Mouse (Mus musculus) midbrain, embryonic 11.5 days (tissue): ENCODE results near the gene Mfap1a. TPM values are rescaled to one million over a fixed set of nuclear protein-coding genes. Genes with fewer than 3 reads are reported as not detected.

ENCODE experiments used
- ATAC-seq: fragments of 200-750 bp; cut with Nextera tagmentation; 2 replicates; pipeline ENCODE4 v1.8.0; 2017; ENCODE audit warnings: moderate TSS enrichment, moderate library complexity; ENCODE audit not compliant: low FRiP score
- DNase-seq: peaks from one replicate; pipeline ENCODE4 v3.0.0; 2015; ENCODE audit warnings: low spot score; ENCODE audit errors: missing footprints
- H3K27ac ChIP-seq: fragments of 300-500 bp; sonication (generic); 2 replicates; pipeline ENCODE4 v1.5.1; 2014; ENCODE audit warnings: low read depth, low read length
- H3K27me3 ChIP-seq: fragments of 300-500 bp; sonication (generic); 2 replicates; pipeline ENCODE4 v1.6.1; 2014; ENCODE audit warnings: mild to moderate bottlenecking, low read length, moderate library complexity, mixed read lengths; ENCODE audit not compliant: control insufficient read depth, insufficient read depth
- H3K36me3 ChIP-seq: fragments of 300-500 bp; sonication (generic); 2 replicates; pipeline ENCODE4 v1.6.1; 2014; ENCODE audit warnings: mild to moderate bottlenecking, low read length, moderate library complexity, mixed read lengths; ENCODE audit not compliant: control insufficient read depth, insufficient read depth
- H3K4me1 ChIP-seq: fragments of 300-500 bp; sonication (generic); 2 replicates; pipeline ENCODE4 v1.6.1; 2014; ENCODE audit warnings: low read length; ENCODE audit not compliant: control insufficient read depth, insufficient read depth
- H3K4me2 ChIP-seq: fragments of 300-500 bp; sonication (generic); 2 replicates; pipeline ENCODE4 v1.6.1; 2014; ENCODE audit warnings: mild to moderate bottlenecking, moderate library complexity
- H3K4me3 ChIP-seq: fragments of 300-500 bp; sonication (generic); 2 replicates; pipeline ENCODE4 v1.5.1; 2014; ENCODE audit warnings: low read depth, low read length
- H3K9ac ChIP-seq: fragments of 300-500 bp; sonication (generic); 2 replicates; pipeline ENCODE4 v1.6.1; 2014; ENCODE audit warnings: low read length
- H3K9me3 ChIP-seq: fragments of 300-500 bp; sonication (generic); 2 replicates; pipeline ENCODE4 v1.6.1; 2016; ENCODE audit warnings: low read length; ENCODE audit not compliant: control insufficient read depth
- WGBS: fragments of 180-500 bp; shearing (Covaris S2); extraction: QIAGEN DNeasy Blood & Tissue Kit; methylation state at CpG from one replicate; pipeline ENCODE4 v1.1.7; 2014; 5-methylcytosine and 5-hydroxymethylcytosine counted together
- polyA plus RNA-seq: library from polyadenylated mRNA; unstranded; fragments of >200 nt; fragmentation: Nextera tagmentation; extraction: Ambion mirVana; gene quantifications from 2 replicates; pipeline ENCODE4 v1.2.1, GENCODE M21; 2014

The Mfap1a gene
- polyA plus RNA-seq, 1 experiment from 2014 or later = 27.0 TPM

DNA sequence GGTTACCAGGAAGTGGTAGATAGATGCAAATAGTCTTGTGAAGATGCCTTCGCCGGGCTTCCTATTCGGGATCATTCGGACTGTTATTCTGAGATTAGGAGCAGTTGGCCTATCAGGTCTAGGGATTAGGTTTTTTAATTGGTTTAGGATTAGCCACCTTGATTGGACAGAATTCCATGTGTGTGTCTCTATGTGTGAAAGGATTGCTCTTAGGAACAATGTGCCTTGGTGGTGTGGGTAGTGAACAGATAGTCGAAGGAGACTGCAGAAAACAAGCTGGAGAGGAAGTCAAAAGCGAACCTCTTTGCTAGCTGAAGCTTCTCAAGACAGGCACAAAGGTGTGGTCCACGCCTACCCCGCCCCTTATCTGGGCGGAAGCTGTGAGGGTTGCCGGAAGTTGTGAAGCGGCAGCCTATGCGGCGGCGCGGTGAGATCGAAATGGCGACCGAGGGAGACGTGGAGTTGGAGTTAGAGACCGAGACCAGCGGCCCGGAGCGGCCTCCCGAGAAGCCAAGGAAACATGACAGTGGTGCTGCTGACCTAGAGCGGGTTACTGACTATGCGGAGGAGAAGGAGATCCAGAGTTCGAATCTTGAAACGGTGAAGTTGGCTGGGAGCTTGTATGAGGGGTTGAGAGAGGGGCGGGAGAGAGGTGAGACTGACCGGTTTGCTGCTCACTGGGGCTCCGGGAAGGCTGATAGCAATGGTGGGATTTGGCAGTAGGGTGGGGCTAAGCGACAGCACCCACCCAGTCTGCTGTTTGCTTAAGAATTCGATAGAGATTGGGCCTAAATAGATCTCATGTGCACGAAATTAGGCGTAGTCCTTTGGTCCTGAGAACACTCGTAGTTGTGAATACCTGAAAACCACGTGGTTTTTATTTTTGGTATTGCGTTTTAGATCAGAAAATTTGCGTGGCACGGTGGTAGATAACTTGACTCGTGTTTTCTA lies 49.5 kb downstream of the Mfap1a start, which contains the start of gene Serinc4:
Gene Serinc4 (minus strand): TSS at position 90 of the 951 bp plus-strand sequence.
- H3K4me3 ChIP-seq = peak within 1 kb of the TSS; percentile 79
- 0 out of 2 replicates have a peak, but pooled peaks cover 2% of the 10 kb centered on the region for H3K36me3 ChIP-seq
- 3% methylated on average over 41 of the region's 41 CpGs for WGBS
- peaks cover 12% of the 10 kb centered on the region; the same call in 1 of the 2 replicates for H3K4me1 ChIP-seq
- H3K27ac ChIP-seq = peak within 1 kb of the TSS; percentile 44; the same call in 1 of the 2 replicates
- H3K9ac ChIP-seq = peak within 1 kb of the TSS; percentile 86
- H3K27me3 ChIP-seq = no peaks in the 10 kb centered on the region
- peak within 1 kb of the TSS; percentile 65 for H3K4me2 ChIP-seq
- peak; percentile 91 for ATAC-seq
- no peaks in the 10 kb centered on the region for H3K9me3 ChIP-seq
- DNase-seq = peak; percentile 98

DNA sequence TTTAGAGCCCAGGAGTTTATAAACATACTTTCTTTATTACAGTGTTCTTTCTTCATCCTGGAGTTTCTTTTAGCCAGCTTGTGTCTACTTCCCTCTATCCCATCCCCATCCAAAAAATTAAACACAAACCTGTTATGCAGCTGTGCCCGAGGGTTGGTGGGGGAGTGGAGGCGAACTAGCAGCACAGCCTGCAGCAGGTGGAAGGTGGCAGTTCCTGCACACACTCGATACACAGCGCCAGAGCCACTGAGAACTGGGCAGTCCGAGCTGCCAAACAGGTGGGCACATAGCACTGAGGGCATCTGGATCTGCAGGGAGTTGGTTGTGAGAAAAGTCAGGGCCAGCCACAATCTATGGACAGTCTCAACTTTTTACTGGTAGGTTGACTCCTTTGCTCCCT lies 50.9 kb downstream of the Mfap1a start:
- WGBS = 77% methylated on average over 5 of the region's 5 CpGs
- Histone ChIP-seq H3K36me3 (0 out of 2 replicates have a peak, but pooled peaks cover 5% of the 10 kb centered on the region), H3K4me3 (no peak overlapping the region), H3K27me3 (no peaks in the 10 kb centered on the region), H3K9me3 (no peaks in the 10 kb centered on the region), H3K4me2 (no peak overlapping the region), H3K9ac (no peak overlapping the region), H3K4me1 (peaks cover 15% of the 10 kb centered on the region), H3K27ac (no peak overlapping the region)
- no peak for DNase-seq
- no peak for ATAC-seq

DNA sequence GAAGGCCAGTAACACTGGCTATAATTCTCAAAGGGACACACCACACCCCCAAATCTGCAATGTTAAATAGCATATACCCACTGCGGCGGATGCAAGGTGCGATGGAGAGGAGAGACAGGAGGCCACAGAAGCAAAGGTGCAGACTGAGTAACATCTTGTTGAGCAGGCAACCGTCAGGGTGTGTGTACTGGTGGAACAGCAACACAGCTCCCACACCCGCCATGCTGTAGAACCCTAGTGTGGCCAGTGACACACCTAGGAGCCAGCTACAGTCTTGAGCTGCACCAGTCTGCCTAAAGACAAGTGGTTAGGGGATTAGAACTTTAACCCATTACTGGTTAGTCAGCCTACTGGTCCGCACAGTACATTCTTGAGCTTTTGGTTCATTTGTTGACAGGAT lies 52.5 kb downstream of the Mfap1a start:
- DNase-seq = no peak
- Histone ChIP-seq H3K4me1 (peaks cover 20% of the 10 kb centered on the region), H3K27me3 (no peaks in the 10 kb centered on the region), H3K36me3 (0 out of 2 replicates have a peak, but pooled peaks cover 5% of the 10 kb centered on the region), H3K4me2 (no peak overlapping the region), H3K4me3 (no peak overlapping the region), H3K9ac (no peak overlapping the region), H3K9me3 (no peaks in the 10 kb centered on the region), H3K27ac (no peak overlapping the region)
- ATAC-seq = no peak
- WGBS = 90% methylated on average over 6 of the region's 6 CpGs

DNA sequence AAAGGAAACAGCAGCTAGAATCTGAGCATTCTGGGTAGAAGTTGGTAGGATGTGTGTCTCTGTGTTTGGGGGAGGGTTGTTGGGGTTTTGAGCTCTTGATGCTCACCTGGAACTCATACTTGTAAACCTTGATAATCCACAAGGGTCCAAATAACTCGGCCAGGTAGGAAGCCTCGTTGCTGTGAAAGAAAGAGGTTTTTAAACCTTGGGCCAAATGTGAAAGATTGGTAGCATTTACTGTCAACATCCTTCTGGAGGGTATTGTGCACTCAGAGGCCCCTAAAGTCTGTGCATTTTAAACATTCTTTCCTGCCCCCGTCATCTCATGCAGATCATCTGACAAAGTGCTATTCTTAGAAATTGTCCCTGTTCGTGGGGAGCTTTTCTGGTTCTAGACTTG lies 53.5 kb downstream of the Mfap1a start, which contains the start of gene Hypk:
Gene Hypk (plus strand): TSS at position 301 of the 400 bp plus-strand sequence.
- no peak within 1 kb of the TSS for H3K4me3 ChIP-seq
- peaks cover 21% of the 10 kb centered on the region for H3K4me1 ChIP-seq
- WGBS = 90% methylated on average over 4 of the region's 4 CpGs

DNA sequence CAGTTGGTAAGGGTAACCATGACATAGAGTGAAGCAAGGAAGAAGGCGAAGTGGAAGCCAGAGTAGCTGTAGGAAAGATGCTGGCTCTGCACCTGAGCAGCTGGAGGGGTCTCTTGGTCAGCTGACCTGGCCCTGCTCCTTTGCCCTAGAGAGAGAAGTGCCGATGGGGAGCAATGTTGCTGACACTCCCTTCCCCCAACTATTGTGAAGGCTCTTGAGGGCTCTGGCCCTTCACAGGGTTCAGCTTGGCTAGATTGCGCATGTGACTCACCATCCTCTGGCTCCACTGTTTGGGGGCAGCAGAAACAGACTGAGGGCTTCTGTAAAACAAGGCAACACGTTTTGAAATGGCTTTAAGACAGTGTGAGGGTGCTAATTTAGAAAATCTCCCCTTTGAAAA lies 54.1 kb downstream of the Mfap1a start:
- Histone ChIP-seq H3K4me1 (peaks cover 17% of the 10 kb centered on the region), H3K27ac (no peak overlapping the region), H3K4me3 (no peak overlapping the region), H3K27me3 (no peaks in the 10 kb centered on the region), H3K9me3 (no peaks in the 10 kb centered on the region), H3K36me3 (0 out of 2 replicates have a peak, but pooled peaks cover 5% of the 10 kb centered on the region), H3K4me2 (no peak overlapping the region), H3K9ac (no peak overlapping the region)
- 80% methylated on average over 4 of the region's 4 CpGs for WGBS
- DNase-seq (no peak), ATAC-seq (no peak)

More for the DNA sequence above, 53.5 kb downstream of the Mfap1a start, which contains the start of gene Hypk:
- H3K36me3 ChIP-seq = 0 out of 2 replicates have a peak, but pooled peaks cover 5% of the 10 kb centered on the region
- DNase-seq = no peak
- no peaks in the 10 kb centered on the region for H3K27me3 ChIP-seq
- H3K4me2 ChIP-seq = no peak within 1 kb of the TSS
- H3K9ac ChIP-seq = no peak within 1 kb of the TSS
- no peaks in the 10 kb centered on the region for H3K9me3 ChIP-seq
- no peak for ATAC-seq
- no peak within 1 kb of the TSS for H3K27ac ChIP-seq

DNA sequence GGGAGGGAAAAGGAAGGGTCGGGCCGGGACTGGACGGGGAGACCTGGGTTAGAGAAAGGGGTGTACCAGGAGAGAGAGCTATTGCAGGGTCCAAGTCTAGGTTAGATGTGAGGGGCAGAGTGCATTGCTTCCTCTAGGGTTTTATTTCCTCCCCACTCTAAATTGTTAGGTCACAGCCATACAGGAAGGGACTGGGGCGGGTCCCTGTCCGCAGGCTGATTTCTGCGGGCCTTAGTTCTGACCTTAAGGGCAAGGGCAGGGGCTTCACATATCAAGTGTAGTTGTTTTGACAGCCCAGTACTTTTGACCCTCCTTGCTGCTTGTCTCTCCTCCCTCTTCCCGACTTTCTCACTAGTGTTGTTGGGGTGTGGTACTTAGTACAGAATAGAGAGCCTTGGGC lies 56.4 kb downstream of the Mfap1a start:
- H3K4me3 ChIP-seq = peak overlapping the region; percentile 98
- peak overlapping the region; percentile 95 for H3K4me2 ChIP-seq
- WGBS = 4% methylated on average over 7 of the region's 7 CpGs
- no peak overlapping the region for H3K27ac ChIP-seq
- H3K9me3 ChIP-seq = no peaks in the 10 kb centered on the region
- H3K9ac ChIP-seq = peak overlapping the region; percentile 97
- ATAC-seq (no peak), DNase-seq (peak; percentile 89)
- 0 out of 2 replicates have a peak, but pooled peaks cover 5% of the 10 kb centered on the region for H3K36me3 ChIP-seq
- H3K4me1 ChIP-seq = peaks cover 11% of the 10 kb centered on the region
- H3K27me3 ChIP-seq = no peaks in the 10 kb centered on the region

DNA sequence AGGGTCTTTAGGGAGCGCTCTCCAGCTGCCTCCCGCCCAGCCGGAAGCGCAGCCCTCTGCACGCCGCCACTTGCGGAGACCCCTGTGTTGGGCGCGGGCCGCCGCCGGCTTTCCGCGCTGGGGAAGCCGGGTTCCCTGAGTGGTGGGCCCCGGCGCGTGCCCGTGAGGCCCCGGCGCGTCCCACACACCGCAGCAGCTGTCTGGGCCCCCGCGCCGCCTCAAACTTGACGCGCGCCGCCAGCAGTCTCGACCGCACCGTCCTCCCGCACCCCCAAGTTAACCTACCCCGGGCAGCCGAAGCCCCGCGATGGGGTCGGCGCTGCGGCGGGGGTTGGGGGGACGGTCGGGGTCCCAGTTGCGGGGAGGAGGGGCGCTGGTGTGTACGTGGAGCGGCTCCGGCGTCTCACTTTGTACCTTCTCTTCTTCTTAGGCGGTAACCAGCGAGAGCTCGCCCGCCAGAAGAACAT lies 56.9 kb downstream of the Mfap1a start:
- peak overlapping the region; percentile 97 for H3K9ac ChIP-seq
- ATAC-seq (peak; percentile 69), DNase-seq (peak; percentile 91)
- peak overlapping the region; percentile 98 for H3K4me3 ChIP-seq
- no peaks in the 10 kb centered on the region for H3K27me3 ChIP-seq
- under 1% methylated on average over 47 of the region's 54 CpGs for WGBS
- 0 out of 2 replicates have a peak, but pooled peaks cover 5% of the 10 kb centered on the region for H3K36me3 ChIP-seq
- peak overlapping the region; percentile 95 for H3K4me2 ChIP-seq
- no peaks in the 10 kb centered on the region for H3K9me3 ChIP-seq
- H3K27ac ChIP-seq = peak overlapping the region; percentile 85
- peaks cover 11% of the 10 kb centered on the region for H3K4me1 ChIP-seq

DNA sequence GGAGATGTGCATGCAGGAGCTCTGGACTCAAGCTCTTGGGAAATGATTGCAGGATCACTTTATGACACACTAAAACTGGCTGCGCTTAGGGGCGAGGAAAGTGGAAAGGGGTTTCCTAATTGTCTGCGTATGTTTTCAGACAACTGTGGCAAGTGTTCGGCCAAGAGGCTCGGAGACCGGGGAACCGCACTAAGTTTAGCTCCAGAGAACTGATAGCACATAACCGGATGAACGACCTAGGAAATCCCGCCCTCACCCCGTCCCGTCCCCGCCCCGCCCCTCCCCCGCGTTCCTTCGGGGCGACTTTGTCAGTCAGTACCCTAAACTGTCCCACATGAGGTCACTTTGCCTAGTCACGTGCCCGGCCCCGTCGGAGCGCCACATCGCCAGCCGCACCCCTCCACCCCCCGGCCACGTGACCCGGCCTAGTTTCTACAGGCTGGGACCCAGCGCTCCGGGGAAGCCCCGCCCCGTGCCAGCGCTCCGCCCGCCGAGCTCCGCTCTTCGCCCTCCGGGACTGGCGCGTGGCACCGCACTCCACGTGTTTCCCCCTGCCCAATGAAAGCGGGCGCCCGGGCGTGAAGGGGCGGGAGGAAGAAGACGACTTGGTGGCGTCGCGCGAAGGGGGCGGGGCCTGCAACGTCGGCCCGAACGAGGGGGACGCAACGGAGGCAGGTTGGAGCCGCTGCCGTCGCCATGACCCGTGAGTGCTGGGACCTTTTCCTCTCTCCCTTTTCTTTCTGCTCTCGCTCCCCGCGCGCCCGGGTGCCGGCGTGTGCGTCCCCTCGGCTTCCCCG lies 57.5 kb downstream of the Mfap1a start, which contains the start of gene Serf2:
Gene Serf2 (plus strand): TSS at position 457 of the 797 bp plus-strand sequence.
- H3K4me2 ChIP-seq = peak within 1 kb of the TSS; percentile 95
- no peaks in the 10 kb centered on the region for H3K27me3 ChIP-seq
- ATAC-seq = peak; percentile 99
- H3K9me3 ChIP-seq = no peaks in the 10 kb centered on the region
- peaks cover 11% of the 10 kb centered on the region for H3K4me1 ChIP-seq
- H3K27ac ChIP-seq = peak within 1 kb of the TSS; percentile 85
- DNase-seq = peak; percentile 100
- peak within 1 kb of the TSS; percentile 98 for H3K4me3 ChIP-seq
- peak within 1 kb of the TSS; percentile 97 for H3K9ac ChIP-seq
- under 1% methylated on average over 62 of the region's 74 CpGs for WGBS
- 0 out of 2 replicates have a peak, but pooled peaks cover 4% of the 10 kb centered on the region for H3K36me3 ChIP-seq
